Mouse (Mus musculus) heart, postnatal 36 days (tissue): ENCODE measurements around the gene Irf7. TPM values are rescaled to one million over a fixed set of nuclear protein-coding genes. Genes with fewer than 3 reads are reported as not detected.

ENCODE experiments used
- DNase-seq, 2 experiments: peaks; one replicate each; pipeline ENCODE4 v3.0.0; 2021 to 2022
- intact Hi-C: fragments of 180-260 bp; cut with DNase I; formaldehyde crosslinking; loops from one replicate; pipeline ENCODE4 v1.15.1; 2025
- total RNA-seq, 2 experiments: library from RNA; stranded (reverse); gene quantifications; 2 replicates each; pipeline ENCODE4 v1.2.3; 2021

Gene Irf7
- total RNA-seq, result 1 to 10 TPM; 4.1 to 8.6 TPM

DNA sequence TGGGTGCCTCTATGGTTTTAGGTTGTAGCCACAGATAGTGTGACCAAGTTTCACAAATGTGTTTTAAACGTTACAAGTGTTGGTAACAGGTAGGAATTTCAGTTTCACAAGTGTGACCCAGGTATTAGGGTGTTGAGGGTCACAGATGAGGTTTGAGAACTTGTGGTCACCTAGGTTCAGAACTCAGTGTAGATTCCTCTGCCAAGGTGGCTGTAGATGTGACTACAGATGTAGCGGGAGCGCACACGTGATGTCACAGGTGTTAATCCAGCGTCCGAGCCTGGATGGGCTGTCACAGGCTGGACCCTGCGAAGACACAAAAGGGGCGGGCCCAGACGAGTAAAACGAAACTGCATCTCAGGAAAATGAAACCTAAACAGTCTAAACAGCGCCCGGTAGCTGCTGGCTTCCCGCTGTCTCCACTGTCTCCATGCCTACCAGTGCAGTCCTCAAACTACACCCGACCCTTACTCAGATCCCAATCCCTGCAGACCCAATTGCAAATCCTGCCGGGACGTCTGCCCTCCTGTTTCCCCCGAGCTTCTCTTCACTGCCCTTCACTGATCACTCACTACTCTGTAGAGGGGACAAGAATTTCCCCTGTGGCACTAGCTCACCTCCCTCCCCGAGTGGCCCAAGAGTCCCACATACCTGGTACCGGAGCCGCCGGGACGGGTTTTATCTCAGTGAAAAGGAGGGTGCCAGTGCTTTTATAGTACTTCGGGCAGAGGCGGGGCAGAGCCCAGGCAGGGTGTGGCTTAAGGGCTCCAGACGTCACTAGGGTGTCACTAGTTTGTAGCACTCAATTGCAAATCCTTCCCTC is at the start of gene Irf7:
Gene Irf7 (minus strand): TSS at position 743 of the 823 bp plus-strand sequence.
- intact Hi-C loops, result loop anchor here (2.0 kb wide), 1 partner anchor 97 kb away; no protein-coding TSS in a partner anchor

DNA sequence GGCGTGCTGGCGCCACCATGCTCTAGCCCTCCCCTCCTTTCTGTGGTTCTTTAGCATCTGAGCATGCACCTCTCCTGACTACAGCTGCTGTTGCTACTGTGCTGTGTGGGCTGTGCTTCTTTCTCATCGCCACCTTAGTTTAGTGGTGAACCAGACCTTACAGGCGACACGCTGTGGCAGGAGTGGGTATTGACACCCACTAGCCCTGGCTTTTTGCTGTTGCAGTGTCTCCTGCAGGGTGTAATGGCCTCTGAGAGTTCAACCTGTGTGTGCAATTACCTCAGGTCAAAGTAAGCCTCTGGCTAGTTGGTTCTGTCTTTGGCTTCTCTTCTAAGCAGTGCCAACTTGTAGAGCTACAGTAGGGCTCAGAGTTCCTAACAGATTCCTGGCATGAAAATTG is 49.7 kb upstream of the Irf7 start:
- intact Hi-C loops, result no loop called here
- no peak for DNase-seq

More for the DNA sequence above, at the start of gene Irf7:
- peak; percentile 73 to 77 for DNase-seq

DNA sequence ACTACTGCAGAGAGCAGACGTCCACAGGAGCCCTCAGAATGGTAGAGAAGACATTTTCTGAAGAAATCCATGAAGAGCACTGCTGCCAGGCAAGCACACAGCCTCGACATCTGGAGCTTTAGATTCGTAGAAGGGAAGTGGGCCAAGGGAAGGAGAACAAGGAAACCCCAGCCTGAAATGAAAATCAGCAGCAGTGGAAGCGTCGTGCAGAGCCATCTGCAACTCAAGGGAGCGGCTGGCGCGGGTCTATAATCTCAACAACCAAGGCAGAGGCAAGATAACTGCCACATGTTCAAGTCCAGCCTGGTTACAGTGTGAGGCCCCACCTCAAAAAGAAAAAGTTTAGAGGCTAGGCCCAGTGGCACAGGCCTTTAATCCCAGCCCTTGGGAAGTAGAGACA is 48.8 kb upstream of the Irf7 start:
- intact Hi-C loops, result no loop called here

DNA sequence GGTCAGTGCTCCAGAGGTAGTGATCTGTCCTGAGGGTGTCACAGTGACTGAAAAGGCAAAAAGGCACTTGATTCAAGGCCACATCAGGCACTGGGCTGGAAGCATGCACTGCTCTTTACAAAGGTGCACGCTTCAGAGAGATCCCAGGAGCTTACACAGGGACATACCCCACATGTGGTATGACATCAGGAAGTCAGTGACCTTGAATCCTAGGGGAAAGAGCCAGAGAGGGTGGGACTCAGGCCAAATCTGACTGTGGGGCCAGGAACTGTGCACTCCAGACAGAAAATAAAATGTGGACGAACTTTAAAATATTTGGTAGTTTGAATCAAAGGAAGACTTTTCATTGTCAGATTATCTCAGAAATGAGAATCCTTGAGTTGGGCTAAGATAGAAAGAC is 48.1 kb upstream of the Irf7 start:
- intact Hi-C loops, result no loop called here
- no peak for DNase-seq

More for the DNA sequence above, 48.8 kb upstream of the Irf7 start:
- no peak for DNase-seq

DNA sequence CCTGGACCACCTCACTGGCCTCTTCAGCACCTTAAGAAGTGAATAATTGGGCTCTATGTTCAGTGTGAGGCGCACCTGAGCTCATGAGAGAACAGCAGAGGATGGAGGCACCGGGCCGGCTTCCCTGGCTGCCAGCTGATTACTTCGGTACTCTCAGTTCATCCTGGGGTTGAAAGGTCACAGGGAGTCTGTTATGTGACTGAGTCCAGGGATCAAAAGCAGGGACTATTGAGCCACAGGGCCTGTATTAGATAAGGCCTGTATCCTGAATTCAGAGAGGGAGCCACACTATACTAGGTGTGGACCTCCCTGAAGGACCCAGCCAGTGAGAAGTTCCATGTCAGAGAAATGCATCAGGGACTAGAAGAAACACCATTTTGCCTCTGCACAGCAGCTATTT is 38.3 kb upstream of the Irf7 start:
- intact Hi-C loops, result no loop called here
- DNase-seq, result no peak

DNA sequence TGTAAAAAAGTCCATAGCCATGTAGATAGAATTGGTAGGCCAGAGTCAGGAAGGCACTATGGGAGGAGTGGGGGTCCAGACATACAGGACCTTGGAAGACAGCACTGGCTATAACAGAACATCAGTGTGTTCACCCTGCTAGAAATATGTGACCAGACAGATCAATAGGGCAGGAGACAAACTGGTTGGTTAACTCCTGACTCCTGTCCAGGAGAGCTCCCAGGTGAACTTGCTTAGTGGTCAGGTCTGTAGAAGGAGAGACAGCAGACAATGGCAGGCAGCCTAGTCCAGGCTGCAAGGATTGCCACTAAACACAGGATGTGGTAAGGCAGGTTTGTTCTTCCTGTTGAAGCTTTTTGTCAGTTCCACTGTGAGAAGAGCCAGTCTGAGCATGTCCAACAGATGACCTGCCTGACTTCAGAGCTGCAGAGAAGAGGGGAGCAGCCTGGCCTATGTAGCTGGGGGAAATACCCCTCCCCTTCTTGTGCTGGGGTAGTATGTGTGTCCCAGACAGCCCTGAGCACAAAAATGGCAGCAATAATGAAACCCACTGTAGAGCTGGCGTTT is 36.5 kb upstream of the Irf7 start:
- DNase-seq, result no peak
- intact Hi-C loops, result no loop called here

DNA sequence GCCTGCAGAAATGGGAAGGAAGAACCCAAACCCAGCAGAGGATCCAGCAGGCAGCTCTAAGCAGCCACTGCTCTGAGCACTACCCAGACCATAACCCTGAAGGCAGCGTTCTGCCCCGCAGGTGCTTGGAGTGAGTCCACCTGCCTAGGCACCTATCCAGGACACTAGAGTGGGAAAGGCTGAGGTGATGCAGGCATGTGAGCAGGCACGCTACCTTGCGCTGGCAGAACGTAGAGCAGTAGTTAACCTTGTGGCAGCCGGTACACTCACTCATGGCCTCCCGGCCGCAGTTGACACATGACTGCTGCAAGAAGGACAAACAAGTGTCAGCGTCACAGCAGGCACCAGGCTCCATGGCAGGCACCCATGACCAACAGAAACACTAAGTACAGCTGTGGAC is 35.1 kb upstream of the Irf7 start:
- DNase-seq, result no peak
- intact Hi-C loops, result no loop called here

DNA sequence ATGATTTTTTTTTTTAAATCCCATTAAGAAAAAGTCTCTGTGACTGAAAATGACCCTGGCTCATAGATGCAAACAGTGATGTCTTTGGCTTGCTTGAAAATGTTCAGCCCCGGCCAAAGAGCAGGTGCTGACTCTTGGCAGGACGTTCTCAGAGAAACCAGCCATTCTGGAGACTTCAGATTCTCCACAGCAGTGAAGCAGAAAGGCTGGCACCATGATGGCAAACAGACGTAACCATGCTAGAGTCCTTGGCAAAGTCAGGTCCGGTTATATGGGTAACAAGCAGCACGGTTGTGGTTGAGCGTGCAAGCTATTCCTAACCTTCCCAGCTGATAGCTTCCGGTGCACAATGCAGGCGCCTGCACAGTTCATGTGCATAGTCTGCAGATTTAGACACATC is 32.9 kb upstream of the Irf7 start:
- DNase-seq, result no peak
- intact Hi-C loops, result no loop called here

DNA sequence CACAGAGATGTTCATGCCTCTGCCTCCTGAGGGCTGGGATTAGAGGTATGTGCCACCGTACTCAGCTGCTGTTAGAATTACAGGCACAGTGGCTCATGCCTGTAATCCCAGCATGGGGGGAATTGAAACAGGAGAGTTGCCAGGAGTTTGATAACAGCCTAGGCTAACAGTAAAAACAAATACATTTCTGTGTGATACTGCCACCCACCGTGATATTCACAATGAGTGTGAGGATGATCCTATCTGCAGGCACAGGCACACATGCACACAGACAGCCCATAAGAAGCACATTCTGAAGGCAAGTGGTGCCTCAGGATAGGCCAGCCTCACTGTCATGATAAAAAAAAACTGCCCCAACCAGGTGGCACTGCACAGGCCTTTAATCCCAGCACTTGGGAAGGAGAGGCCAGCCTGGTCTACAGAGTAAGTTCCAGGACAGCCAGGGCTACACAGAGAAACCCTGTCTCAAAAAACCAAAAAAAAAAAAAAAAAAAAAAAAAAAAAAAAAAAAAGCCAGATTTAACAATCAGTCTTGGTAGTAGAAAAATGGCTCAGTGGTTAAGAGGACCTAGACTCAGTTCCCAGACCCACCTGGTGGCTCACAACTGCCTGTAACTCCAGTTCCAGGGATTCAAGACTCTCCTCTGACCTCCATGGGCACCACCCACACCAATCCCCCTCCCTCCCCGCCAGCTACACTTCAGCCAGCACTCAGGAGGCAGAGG is 31.8 kb upstream of the Irf7 start:
- intact Hi-C loops, result no loop called here
- DNase-seq, result no peak

DNA sequence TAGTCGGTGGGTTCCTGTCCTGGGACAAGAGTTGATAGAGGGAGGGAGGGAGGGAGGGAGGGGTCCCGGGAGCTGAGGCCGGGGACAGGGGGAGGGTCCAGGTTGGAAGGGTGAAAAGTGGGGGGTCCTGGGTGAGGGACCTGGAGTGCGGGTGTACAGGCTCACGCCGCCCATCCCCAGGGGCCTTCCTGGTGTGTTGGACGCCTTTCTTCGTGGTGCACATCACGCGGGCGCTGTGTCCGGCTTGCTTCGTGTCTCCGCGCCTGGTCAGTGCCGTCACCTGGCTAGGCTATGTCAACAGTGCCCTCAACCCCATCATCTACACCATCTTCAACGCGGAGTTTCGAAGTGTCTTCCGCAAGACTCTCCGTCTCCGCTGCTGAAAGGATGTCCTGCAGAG is 28.2 kb upstream of the Irf7 start:
- intact Hi-C loops, result no loop called here
- DNase-seq, result no peak

DNA sequence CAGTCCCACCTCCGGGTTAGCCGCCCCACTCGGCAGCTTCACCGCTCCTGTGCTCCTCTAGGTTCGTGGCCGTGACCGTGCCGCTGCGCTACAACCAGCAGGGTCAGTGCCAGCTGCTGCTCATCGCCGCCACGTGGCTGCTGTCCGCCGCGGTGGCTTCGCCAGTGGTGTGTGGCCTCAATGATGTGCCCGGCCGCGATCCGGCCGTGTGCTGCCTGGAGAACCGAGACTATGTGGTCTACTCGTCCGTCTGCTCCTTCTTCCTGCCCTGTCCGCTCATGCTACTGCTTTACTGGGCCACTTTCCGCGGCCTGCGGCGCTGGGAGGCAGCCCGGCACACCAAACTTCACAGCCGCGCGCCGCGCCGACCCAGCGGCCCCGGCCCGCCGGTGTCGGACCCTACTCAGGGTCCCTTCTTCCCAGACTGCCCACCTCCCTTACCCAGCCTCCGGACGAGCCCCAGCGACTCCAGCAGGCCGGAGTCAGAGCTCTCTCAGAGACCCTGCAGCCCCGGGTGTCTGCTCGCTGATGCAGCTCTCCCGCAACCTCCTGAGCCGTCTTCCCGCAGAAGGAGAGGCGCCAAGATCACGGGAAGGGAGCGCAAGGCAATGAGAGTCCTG is 27.7 kb upstream of the Irf7 start:
- peak in 1 of 2 experiments; percentile 19 for DNase-seq
- intact Hi-C loops, result no loop called here

DNA sequence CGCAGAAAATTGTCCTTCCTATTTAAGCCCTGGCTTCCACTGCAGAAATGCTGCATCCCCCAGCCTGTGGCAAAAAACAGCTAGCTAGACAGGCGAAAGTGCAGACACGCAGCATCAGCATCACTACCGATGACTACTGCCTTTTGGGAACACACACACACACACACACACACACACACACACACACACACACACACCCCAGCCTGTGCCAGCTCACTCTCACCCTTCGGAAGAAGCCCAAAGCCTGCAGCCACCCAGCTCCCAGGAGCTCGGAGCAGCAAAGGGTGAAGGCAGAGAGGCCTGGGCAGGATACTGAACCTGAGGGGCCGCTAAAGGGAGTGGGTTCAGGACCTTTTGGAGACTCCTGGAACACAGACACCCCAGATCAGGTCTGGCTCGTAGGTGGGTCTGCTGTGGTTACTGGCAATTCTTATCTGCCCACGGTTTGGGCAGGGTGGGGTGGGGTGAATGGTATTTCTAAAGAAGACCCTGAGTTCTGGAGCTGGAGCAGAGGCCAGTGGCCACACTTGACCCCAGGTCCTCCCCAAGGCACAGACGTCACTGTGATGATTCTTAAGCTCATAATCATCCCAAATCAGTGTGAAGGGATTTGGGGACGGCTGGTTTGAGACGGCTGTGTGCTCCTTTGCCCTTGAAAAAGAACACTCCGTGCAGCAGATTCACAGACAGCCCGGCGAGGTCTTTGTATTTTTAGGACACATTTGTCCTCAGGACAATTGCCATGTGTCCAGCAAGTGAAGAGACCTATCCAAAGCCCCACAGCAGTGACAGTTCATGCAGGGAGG is 26.5 kb upstream of the Irf7 start:
- no peak for DNase-seq
- intact Hi-C loops, result no loop called here

DNA sequence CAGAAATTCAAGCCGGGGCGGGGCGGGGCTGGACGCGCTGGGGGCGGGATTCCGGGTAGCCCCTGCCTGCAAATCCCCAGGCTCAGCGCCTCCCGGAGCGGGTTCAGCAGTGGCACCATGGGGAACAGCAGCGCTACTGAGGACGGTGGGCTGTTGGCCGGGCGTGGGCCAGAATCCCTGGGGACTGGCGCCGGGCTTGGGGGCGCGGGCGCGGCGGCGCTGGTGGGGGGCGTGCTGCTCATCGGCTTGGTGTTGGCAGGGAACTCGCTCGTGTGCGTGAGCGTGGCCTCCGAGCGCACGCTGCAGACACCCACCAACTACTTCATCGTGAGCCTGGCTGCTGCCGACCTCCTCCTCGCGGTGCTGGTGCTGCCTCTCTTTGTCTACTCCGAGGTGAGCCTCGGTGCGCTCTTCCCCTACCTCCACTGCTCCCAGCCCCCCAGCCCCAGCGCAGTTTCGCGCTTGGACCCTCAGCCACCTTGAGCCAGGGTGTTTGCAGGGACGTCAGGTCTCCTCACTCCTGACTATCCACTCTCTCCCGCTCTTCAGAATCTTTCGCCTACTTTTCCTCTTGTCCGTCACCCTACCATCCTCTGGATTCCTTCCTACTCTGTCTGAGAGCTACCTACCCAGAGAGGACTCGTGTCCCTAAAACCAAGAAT is 25.8 kb upstream of the Irf7 start, which contains the start of gene Drd4:
Gene Drd4 (plus strand): TSS at position 86 of the 662 bp plus-strand sequence.
- no peak for DNase-seq

DNA sequence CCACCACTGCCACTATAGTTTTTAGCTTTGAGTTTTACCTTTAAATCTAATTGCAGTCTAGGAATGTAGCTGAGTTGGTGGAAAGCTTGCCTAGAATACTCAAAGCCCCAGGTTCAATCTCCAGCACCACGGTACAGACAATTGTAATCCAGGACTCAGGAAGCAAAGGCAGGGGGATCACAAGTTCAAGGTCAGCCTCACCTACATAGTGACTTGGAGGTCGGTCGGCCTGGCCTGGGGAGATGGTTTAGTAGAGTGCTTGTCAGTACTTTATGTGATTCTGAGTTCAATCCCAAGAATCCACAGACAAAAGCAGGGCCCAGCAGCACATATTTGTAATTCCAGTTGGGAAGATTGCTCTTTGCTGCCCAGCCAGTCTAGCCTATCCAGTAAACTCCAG is 21.8 kb upstream of the Irf7 start:
- no peak for DNase-seq
- intact Hi-C loops, result no loop called here

More for the DNA sequence above, 25.8 kb upstream of the Irf7 start, which contains the start of gene Drd4:
- intact Hi-C loops, result no loop called here

DNA sequence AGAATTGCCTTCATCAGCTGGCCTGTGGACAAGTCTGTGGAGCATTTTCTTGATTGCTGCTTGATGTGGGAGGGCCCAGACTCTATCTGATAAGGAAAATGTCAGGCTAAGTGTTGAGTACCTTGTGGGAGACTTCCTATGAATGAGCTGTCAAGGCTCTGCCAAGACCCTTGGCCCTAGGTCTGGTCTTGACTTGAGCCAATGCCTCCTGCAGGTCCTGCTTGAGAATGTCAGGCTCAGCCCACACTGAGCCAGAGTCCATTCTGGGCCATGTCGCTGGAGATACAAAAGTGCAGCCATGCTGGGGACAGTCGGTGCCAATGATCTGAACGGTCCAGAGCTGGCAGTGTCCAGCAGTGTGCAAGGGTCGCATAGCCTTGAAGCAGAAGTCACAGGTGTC is 16.5 kb upstream of the Irf7 start:
- no peak for DNase-seq
- intact Hi-C loops, result no loop called here

DNA sequence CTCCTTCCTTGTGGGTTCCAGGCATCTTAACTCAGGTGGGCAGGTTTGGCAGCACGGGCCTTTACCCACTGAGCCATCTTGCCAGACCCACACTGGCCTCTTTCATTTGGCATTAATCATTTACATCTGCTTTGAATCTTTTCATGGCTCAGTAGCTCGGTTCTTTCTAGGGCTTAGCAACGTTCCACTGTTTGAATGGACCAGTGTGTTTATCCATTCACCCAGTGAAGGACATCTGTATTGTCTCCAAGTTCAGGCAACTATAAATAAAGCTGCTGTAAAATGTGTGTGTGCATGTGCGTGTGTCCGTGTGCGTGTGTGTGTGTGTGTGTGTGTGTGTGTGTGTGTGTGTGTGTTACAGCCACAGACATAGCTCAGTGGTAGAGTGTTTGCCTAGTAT is 15.2 kb upstream of the Irf7 start:
- DNase-seq, result no peak
- intact Hi-C loops, result no loop called here

DNA sequence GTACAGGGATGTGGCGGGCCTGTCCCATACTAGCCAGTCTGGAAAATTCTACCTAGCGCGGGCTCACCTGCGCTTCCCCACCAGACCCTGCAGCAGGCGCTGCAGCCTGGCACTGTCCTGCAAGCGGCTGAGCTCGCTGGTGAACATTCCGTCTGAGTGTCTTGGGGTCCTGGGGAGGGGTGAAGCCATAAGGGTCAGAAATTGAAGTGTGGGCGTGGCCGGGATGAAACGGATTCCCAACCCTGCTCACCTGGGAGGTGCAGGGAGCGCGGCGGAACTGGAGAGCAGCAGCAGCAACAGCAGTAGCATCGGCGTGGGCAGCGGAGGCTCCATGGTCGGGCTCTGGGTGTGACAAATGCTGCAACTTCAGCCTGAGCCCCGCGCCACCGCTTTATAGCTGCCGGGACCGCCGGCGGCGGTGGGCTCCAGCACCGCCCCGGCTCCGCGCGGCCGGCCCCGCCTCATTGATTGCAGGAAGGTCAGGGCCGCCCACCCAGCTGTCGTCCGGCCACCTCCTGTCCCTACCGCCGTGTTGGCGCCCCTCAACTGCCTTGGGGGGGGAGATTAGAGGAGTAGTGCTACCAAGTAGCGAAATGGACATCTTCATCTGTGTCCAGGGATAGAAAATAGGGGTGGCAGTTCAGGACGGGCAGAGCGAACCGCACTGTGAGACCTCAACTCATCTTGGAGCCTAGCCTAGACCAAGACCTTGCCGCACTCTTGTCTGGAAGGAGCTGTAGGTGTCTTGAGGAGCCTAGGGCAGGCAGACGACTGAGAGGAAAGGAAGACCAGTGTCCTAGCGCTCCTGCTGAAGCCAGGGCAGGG is 12.7 kb upstream of the Irf7 start, which contains the start of gene Sct:
Gene Sct (minus strand): TSS at position 368 of the 825 bp plus-strand sequence.
- no peak for DNase-seq
- intact Hi-C loops, result no loop called here
